Mouse (Mus musculus) adrenal gland, postnatal 10 days (tissue): ENCODE data around the gene P2rx6. TPM values are rescaled to one million over a fixed set of nuclear protein-coding genes. Genes with fewer than 3 reads are reported as not detected.
"Not testable (repeated sequence)": the region's sequence is repeated elsewhere in the genome, so short reads cannot be mapped to it uniquely, and the experiment has no call there.

Source experiments
- DNase-seq: peaks from one replicate; pipeline ENCODE4 v3.0.0; 2021; ENCODE audit warnings: mixed read lengths
- long read RNA-seq, 2 experiments: library from polyadenylated mRNA; stranded (forward); transcript quantifications; one replicate each; pipeline ENCODE4 v2.0.0; 2021
- total RNA-seq, 2 experiments: library from RNA; stranded (reverse); gene quantifications; 2 replicates each; pipeline ENCODE4 v1.2.3; 2021

The P2rx6 gene
- under 1 TPM; 0.69 to 0.97 TPM for total RNA-seq
- long read RNA-seq, experiment 1, result 0 reads
- long read RNA-seq, experiment 2, result 0 reads

- DNase-seq, result peak; percentile 63
Observed at GRCm38 (mm10) chr16:17561751-17562208, at the start of gene P2rx6. Gene P2rx6, plus strand, starts transcription at chr16:17561885.

GRCm38 (mm10) chr16:17518910-17519309 is 42.8 kb upstream of the P2rx6 start:
- DNase-seq, result no peak

GRCm38 (mm10) chr16:17524156-17524555 is 37.5 kb upstream of the P2rx6 start:
- no peak for DNase-seq

GRCm38 (mm10) chr16:17525524-17525923 is 36.2 kb upstream of the P2rx6 start:
- no peak for DNase-seq

GRCm38 (mm10) chr16:17526223-17526622 is 35.5 kb upstream of the P2rx6 start:
- no peak for DNase-seq

- DNase-seq, result no peak
Observed at GRCm38 (mm10) chr16:17527606-17528005, 34.1 kb upstream of the P2rx6 start.

GRCm38 (mm10) chr16:17528276-17528675 is 33.4 kb upstream of the P2rx6 start:
- DNase-seq, result no peak

- peak; percentile 38 for DNase-seq
Observed at GRCm38 (mm10) chr16:17529981-17530586, 31.6 kb upstream of the P2rx6 start.

GRCm38 (mm10) chr16:17530640-17531288 is 30.9 kb upstream of the P2rx6 start, which contains the start of gene Thap7:
Gene Thap7, minus strand, starts transcription at chr16:17531136.
- peak; percentile 97 for DNase-seq

GRCm38 (mm10) chr16:17532271-17532670 is 29.4 kb upstream of the P2rx6 start:
- DNase-seq, result peak; percentile 34

GRCm38 (mm10) chr16:17532676-17533329 is 28.9 kb upstream of the P2rx6 start:
- no peak for DNase-seq

- DNase-seq, result no peak
Observed at GRCm38 (mm10) chr16:17536584-17536983, 25.1 kb upstream of the P2rx6 start.

- DNase-seq, result no peak
Observed at GRCm38 (mm10) chr16:17542632-17543031, 19.1 kb upstream of the P2rx6 start.

- no peak for DNase-seq
Observed at GRCm38 (mm10) chr16:17552837-17553236, 8.8 kb upstream of the P2rx6 start.

GRCm38 (mm10) chr16:17553910-17554685 is 7.6 kb upstream of the P2rx6 start:
- peak; percentile 30 for DNase-seq

GRCm38 (mm10) chr16:17554702-17555101 is 7.0 kb upstream of the P2rx6 start:
- DNase-seq, result not testable (repeated sequence)

- no peak for DNase-seq
Observed at GRCm38 (mm10) chr16:17556180-17556579, 5.5 kb upstream of the P2rx6 start.

- no peak for DNase-seq
Observed at GRCm38 (mm10) chr16:17556907-17557306, 4.8 kb upstream of the P2rx6 start.

GRCm38 (mm10) chr16:17557947-17558480 is 3.7 kb upstream of the P2rx6 start:
- DNase-seq, result peak; percentile 83

GRCm38 (mm10) chr16:17558811-17559210 is 2.9 kb upstream of the P2rx6 start:
- no peak for DNase-seq

GRCm38 (mm10) chr16:17559396-17560027 is 2.2 kb upstream of the P2rx6 start:
- DNase-seq, result no peak
